Mouse (Mus musculus) CH12.LX (cell line): ENCODE measurements at regions not wholly inside any gene's neighbourhood (a gene's known extent, or its start where the extent isn't known, plus 50 kb on each side); places are given as distances from the start of the nearest gene placed in this dataset.
A peak's percentile ranks its signal among the peaks of the same experiment; 100 is the strongest.

Experiments
- DNase-seq: peaks from one replicate; pipeline ENCODE4 v3.0.0-alpha.2; 2013; ENCODE audit errors: extremely low read depth
- H3K27ac ChIP-seq: 2 replicates; pipeline ENCODE4 v1.5.1; 2012; ENCODE audit warnings: low read depth, mild to moderate bottlenecking, control low read depth, moderate library complexity; ENCODE audit not compliant: insufficient read depth
- H3K27me3 ChIP-seq: replicated peaks from 2 replicates; pipeline ENCODE3; 2012; ENCODE audit warnings: inconsistent platforms
- H3K36me3 ChIP-seq, 2 experiments: replicated peaks in 1 of 2; 2 replicates each; pipeline versions ENCODE3 to v1.6.1; 2012; ENCODE audit warnings: inconsistent platforms in 1 of 2, low read length in 1 of 2, mild to moderate bottlenecking in 1 of 2, mixed read lengths in 1 of 2, moderate library complexity in 1 of 2; ENCODE audit not compliant: control insufficient read depth in 1 of 2, insufficient read depth in 1 of 2
- H3K4me1 ChIP-seq, 2 experiments: 2 replicates each; pipeline ENCODE4 v1.6.1; 2012; ENCODE audit warnings: inconsistent platforms in 1 of 2, moderate library complexity in 1 of 2; ENCODE audit not compliant: insufficient read depth in 2 of 2, control insufficient read depth in 1 of 2
- H3K4me2 ChIP-seq: 2 replicates; pipeline ENCODE4 v1.6.1; 2012; ENCODE audit warnings: low read depth, mild to moderate bottlenecking, control low read depth; ENCODE audit not compliant: poor library complexity, insufficient read depth, severe bottlenecking
- H3K4me3 ChIP-seq, 3 experiments: fragments of 150-350 bp in 1 of 3; sonication (generic) in 1 of 3; replicated peaks in 1 of 3; 2 replicates each; pipeline versions ENCODE3 to v1.5.1; 2011 to 2012; ENCODE audit warnings: low read depth in 2 of 3, low read length in 2 of 3, mild to moderate bottlenecking in 2 of 3, moderate library complexity in 2 of 3, control low read depth in 1 of 3, improper control_type of control experiment in 1 of 3, inconsistent platforms in 1 of 3, mixed read lengths in 1 of 3; ENCODE audit not compliant: poor library complexity in 1 of 3
- H3K79me2 ChIP-seq: replicated peaks from 2 replicates; pipeline ENCODE4 v1.6.1; 2012; ENCODE audit warnings: mild to moderate bottlenecking, moderate library complexity; ENCODE audit not compliant: control insufficient read depth, poor library complexity, insufficient read depth, severe bottlenecking; ENCODE audit errors: extremely low read depth
- H3K9ac ChIP-seq: 2 replicates; pipeline ENCODE4 v1.6.1; 2012; ENCODE audit warnings: low read depth, mild to moderate bottlenecking, control low read depth, moderate library complexity; ENCODE audit not compliant: insufficient read depth
- H3K9me3 ChIP-seq: replicated peaks from 2 replicates; pipeline ENCODE3; 2012; ENCODE audit warnings: low read length, inconsistent platforms, mixed read lengths
- BHLHE40 ChIP-seq: IDR thresholded peaks from 2 replicates; pipeline ENCODE4 v1.6.1; 2011; ENCODE audit warnings: mild to moderate bottlenecking, low read depth, low read length, improper control_type of control experiment
- CTCF ChIP-seq, 2 experiments: IDR thresholded peaks in 1 of 2; conservative IDR thresholded peaks in 1 of 2; 2 replicates each; pipeline ENCODE4 v1.5.1; 2011 to 2012; ENCODE audit warnings: low read depth in 2 of 2, low read length in 2 of 2, improper control_type of control experiment in 1 of 2, inconsistent platforms in 1 of 2, mild to moderate bottlenecking in 1 of 2, moderate library complexity in 1 of 2
- ELF1 ChIP-seq: IDR thresholded peaks from 2 replicates; pipeline ENCODE4 v1.6.1; 2014; ENCODE audit warnings: low read depth, mild to moderate bottlenecking, inconsistent platforms, low read length, improper control_type of control experiment
- EP300 ChIP-seq: IDR thresholded peaks from 2 replicates; pipeline ENCODE4 v1.6.1; 2011; ENCODE audit warnings: low read length, improper control_type of control experiment
- GABPA ChIP-seq: IDR thresholded peaks from 2 replicates; pipeline ENCODE4 v1.6.1; 2012; ENCODE audit warnings: low read depth, low read length, improper control_type of control experiment, inconsistent platforms; ENCODE audit not compliant: insufficient replicate concordance
- MEF2A ChIP-seq: IDR thresholded peaks from 2 replicates; pipeline ENCODE4 v1.6.1; 2014; ENCODE audit warnings: low read depth, mild to moderate bottlenecking, inconsistent platforms, low read length, improper control_type of control experiment, borderline replicate concordance
- MXI1 ChIP-seq: IDR thresholded peaks from 2 replicates; pipeline ENCODE4 v1.6.1; 2011; ENCODE audit warnings: mild to moderate bottlenecking, low read depth, low read length, improper control_type of control experiment
- NELFE ChIP-seq: IDR thresholded peaks from 2 replicates; pipeline ENCODE4 v1.6.1; 2011; ENCODE audit warnings: low read depth, low read length, improper control_type of control experiment
- RAD21 ChIP-seq: IDR thresholded peaks from 2 replicates; pipeline ENCODE4 v1.6.1; 2011; ENCODE audit warnings: low read depth, mild to moderate bottlenecking, low read length, improper control_type of control experiment, moderate library complexity
- SMC3 ChIP-seq: IDR thresholded peaks from 2 replicates; pipeline ENCODE4 v1.6.1; 2011; ENCODE audit warnings: low read depth, low read length, improper control_type of control experiment
- TBP ChIP-seq: conservative IDR thresholded peaks from 2 replicates; pipeline ENCODE4 v1.6.1; 2011; ENCODE audit warnings: low read depth, low read length, improper control_type of control experiment
- UBTF ChIP-seq: IDR thresholded peaks from 2 replicates; pipeline ENCODE4 v1.6.1; 2012; ENCODE audit warnings: low read depth, mild to moderate bottlenecking, inconsistent platforms, low read length, improper control_type of control experiment, moderate library complexity
- dilution Hi-C: fragments of 300-500 bp; cut with MboI; formaldehyde crosslinking; loops from 2 replicates; pipeline ENCODE4 v1.14.3; 2020; ENCODE audit warnings: low sequenced_read_pairs; ENCODE audit not compliant: extremely low pct_unique_long_range_greater_than_20kb, extremely low pct_ligation_motif_present
- in situ Hi-C: fragments of 300-500 bp; cut with MboI; formaldehyde crosslinking; loops from 3 replicates; pipeline ENCODE4 v1.14.3; 2019; ENCODE audit warnings: low sequenced_read_pairs, low pct_ligation_motif_present, low pct_unique_long_range_greater_than_20kb, mixed read lengths

GRCm38 (mm10) chr19:15803131-15803889 lies 143.8 kb downstream of the Psat1 start:
- no peak for DNase-seq
- no peak overlapping the region for H3K4me2 ChIP-seq
- H3K36me3 ChIP-seq, result no peaks in the 10 kb centered on the region
- H3K79me2 ChIP-seq, result no peaks in the 10 kb centered on the region
- peaks cover 1% of the 10 kb centered on the region for H3K27me3 ChIP-seq
- dilution Hi-C loops, result no loop called here
- no peak for TF ChIP-seq MXI1
- no peak for TF ChIP-seq EP300
- no peak for TF ChIP-seq CTCF (conservative IDR thresholded peaks at IDR 0.05 in 1 of 2, IDR thresholded peaks at IDR 0.05 in 1 of 2; ENCODE audit: low read depth in 2 of 2, low read length in 2 of 2)
- TF ChIP-seq UBTF, result no peak
- TF ChIP-seq TBP, result no peak
- no peak for TF ChIP-seq BHLHE40
- no peak for TF ChIP-seq NELFE
- H3K4me1 ChIP-seq, result peaks cover 0 to 5% of the 10 kb centered on the region in 2 experiments; a peak in 1 of 4 replicates
- no peak overlapping the region for H3K4me3 ChIP-seq
- in situ Hi-C loops, result no loop called here
- H3K9me3 ChIP-seq, result no peaks in the 10 kb centered on the region
- no peak overlapping the region for H3K27ac ChIP-seq
- H3K9ac ChIP-seq, result no peak overlapping the region

DNA sequence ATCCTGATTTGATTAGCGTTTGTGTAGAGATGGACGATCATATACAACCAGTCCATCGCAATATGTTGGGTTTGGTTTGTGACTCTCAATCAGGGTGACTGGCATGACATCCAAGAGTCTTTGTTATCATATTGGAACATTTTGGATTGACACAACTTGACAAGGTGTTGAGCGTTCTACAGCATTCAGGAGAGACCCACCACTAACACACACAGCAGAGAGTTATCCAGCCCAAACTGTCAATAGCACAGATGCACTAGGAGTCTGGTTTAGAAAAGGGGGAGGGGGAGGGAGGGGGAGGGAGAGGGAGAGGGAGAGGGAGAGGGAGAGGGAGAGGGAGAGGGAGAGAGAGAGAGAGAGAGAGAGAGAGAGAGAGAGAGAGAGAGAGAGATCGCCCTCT lies 144.5 kb downstream of the Psat1 start:
- peak overlapping the region; percentile 60; the same call in 1 of the 2 replicates for H3K4me2 ChIP-seq
- H3K4me3 ChIP-seq, result no peak overlapping the region
- TF ChIP-seq GABPA, result no peak
- no peaks in the 10 kb centered on the region for H3K36me3 ChIP-seq
- no peaks in the 10 kb centered on the region for H3K9me3 ChIP-seq
- in situ Hi-C loops (no loop called here), dilution Hi-C loops (no loop called here)
- no peaks in the 10 kb centered on the region for H3K79me2 ChIP-seq
- H3K4me1 ChIP-seq, result peaks cover 0 to 5% of the 10 kb centered on the region in 2 experiments; a peak in 1 of 4 replicates
- no peak for DNase-seq
- H3K27ac ChIP-seq, result no peak overlapping the region
- H3K9ac ChIP-seq, result no peak overlapping the region
- H3K27me3 ChIP-seq, result peaks cover 1% of the 10 kb centered on the region

GRCm38 (mm10) chr19:15801811-15802486 lies 145.2 kb downstream of the Psat1 start:
- Histone ChIP-seq H3K4me3 (peak overlapping the region in 1 of 3 experiments; percentile 24), H3K79me2 (no peaks in the 10 kb centered on the region), H3K36me3 (no peaks in the 10 kb centered on the region), H3K9ac (no peak overlapping the region), H3K4me2 (peak overlapping the region; percentile 60), H3K27me3 (peaks cover 1% of the 10 kb centered on the region), H3K9me3 (no peaks in the 10 kb centered on the region), H3K27ac (no peak overlapping the region), H3K4me1 (peaks cover 0 to 5% of the 10 kb centered on the region in 2 experiments; a peak in 1 of 4 replicates)
- DNase-seq, result peak; percentile 79
- in situ Hi-C loops (no loop called here), dilution Hi-C loops (no loop called here)
- peak; percentile 90 for TF ChIP-seq CTCF (conservative IDR thresholded peaks at IDR 0.05 in 1 of 2, IDR thresholded peaks at IDR 0.05 in 1 of 2; ENCODE audit: low read depth in 2 of 2, low read length in 2 of 2)
- peak; percentile 62 for TF ChIP-seq SMC3
- TF ChIP-seq MEF2A, result 0 out of 2 replicates have a peak, but pooled peaks have one; percentile 8
- no peak for TF ChIP-seq ELF1
- TF ChIP-seq RAD21, result peak; percentile 87
